Mouse (Mus musculus) liver, embryonic 15.5 days (tissue): ENCODE results near the gene Irak2. TPM values are rescaled to one million over a fixed set of nuclear protein-coding genes. Genes with fewer than 3 reads are reported as not detected.
A peak's percentile ranks its signal among the peaks of the same experiment; 100 is the strongest.

Source experiments
- ATAC-seq: fragments of 200-750 bp; cut with Nextera tagmentation; 2 replicates; pipeline ENCODE4 v1.8.0; 2017; ENCODE audit warnings: moderate number of reproducible peaks, mild to moderate bottlenecking, moderate library complexity; ENCODE audit not compliant: insufficient read depth
- H3K27ac ChIP-seq: fragments of 300-500 bp; sonication (generic); replicated peaks from 2 replicates; pipeline ENCODE4 v1.5.1; 2015; ENCODE audit warnings: mild to moderate bottlenecking, inconsistent platforms
- H3K27me3 ChIP-seq: fragments of 300-500 bp; sonication (generic); 2 replicates; pipeline ENCODE4 v1.6.1; 2015; ENCODE audit warnings: mild to moderate bottlenecking, inconsistent platforms
- H3K36me3 ChIP-seq: fragments of 300-500 bp; sonication (generic); replicated peaks from 2 replicates; pipeline ENCODE4 v1.6.1; 2015; ENCODE audit warnings: moderate library complexity, mild to moderate bottlenecking, inconsistent platforms
- H3K4me1 ChIP-seq: fragments of 300-500 bp; sonication (generic); replicated peaks from 2 replicates; pipeline ENCODE4 v1.6.1; 2015; ENCODE audit warnings: inconsistent platforms
- H3K4me2 ChIP-seq: fragments of 300-500 bp; sonication (generic); 2 replicates; pipeline ENCODE4 v1.6.1; 2015; ENCODE audit warnings: moderate library complexity, mild to moderate bottlenecking, inconsistent platforms
- H3K4me3 ChIP-seq: fragments of 300-500 bp; sonication (generic); replicated peaks from 2 replicates; pipeline ENCODE4 v1.5.1; 2015; ENCODE audit warnings: mild to moderate bottlenecking, inconsistent platforms
- H3K9ac ChIP-seq: fragments of 300-500 bp; sonication (generic); 2 replicates; pipeline ENCODE4 v1.6.1; 2015; ENCODE audit warnings: moderate library complexity, mild to moderate bottlenecking, inconsistent platforms
- H3K9me3 ChIP-seq: fragments of 300-500 bp; sonication (generic); replicated peaks from 2 replicates; pipeline ENCODE4 v1.6.1; 2016; ENCODE audit warnings: inconsistent platforms
- WGBS: fragments of 180-500 bp; shearing (Covaris S2); methylation state at CpG from one replicate; pipeline ENCODE4 v1.1.7; 2015; ENCODE audit warnings: mixed read lengths; ENCODE audit not compliant: insufficient replicate concordance; 5-methylcytosine and 5-hydroxymethylcytosine counted together
- polyA plus RNA-seq: library from polyadenylated mRNA; unstranded; fragments of >200 nt; fragmentation: Nextera tagmentation; extraction: Ambion mirVana; gene quantifications from 2 replicates; pipeline ENCODE4 v1.2.1, GENCODE M21; 2015

Irak2 gene
- polyA plus RNA-seq, 1 experiment from 2014 or later = 13.5 TPM

DNA sequence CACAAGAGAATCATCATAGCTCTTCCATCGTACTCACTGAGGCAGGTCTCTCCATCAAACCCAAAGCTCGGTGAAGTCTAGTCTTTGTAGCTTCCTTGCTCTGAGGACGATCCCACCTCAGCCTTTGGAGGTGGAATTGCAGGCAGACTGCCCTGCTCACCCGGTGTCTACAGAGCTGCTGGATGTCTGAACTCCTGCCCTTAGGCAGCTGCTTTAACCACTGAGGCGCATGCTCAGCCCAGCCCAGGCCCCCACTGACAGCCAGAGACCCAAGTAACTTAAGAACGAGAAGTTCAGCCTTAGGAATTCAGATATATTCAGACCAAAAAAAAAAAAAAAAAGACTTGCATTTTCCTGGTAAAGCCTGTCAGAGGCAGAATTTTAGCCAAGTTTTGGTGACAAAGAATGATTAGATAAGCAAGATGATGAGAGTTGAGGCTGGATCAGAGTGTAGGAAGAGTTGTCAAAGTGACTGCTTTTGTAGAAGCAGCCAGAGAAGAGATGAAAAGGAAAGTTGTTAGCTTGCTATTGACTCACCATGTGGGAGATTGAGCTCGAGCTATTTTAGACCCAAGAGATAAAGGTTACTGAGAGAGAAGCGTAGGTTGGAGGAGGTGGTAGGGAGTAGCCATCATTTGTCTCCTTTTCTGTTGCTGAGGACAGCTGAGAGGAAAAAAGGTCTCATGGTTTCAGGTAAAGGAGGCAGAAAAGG lies 25.9 kb upstream of the Irak2 start:
- no peak for ATAC-seq
- 77% methylated on average over 8 of the region's 8 CpGs for WGBS
- no peak overlapping the region for H3K4me2 ChIP-seq
- H3K9me3 ChIP-seq = no peaks in the 10 kb centered on the region
- no peaks in the 10 kb centered on the region for H3K27me3 ChIP-seq
- no peak overlapping the region for H3K9ac ChIP-seq
- H3K4me1 ChIP-seq = 0 out of 2 replicates have a peak, but pooled peaks cover 4% of the 10 kb centered on the region
- H3K4me3 ChIP-seq = no peak overlapping the region
- no peak overlapping the region for H3K27ac ChIP-seq
- H3K36me3 ChIP-seq = peaks cover 58% of the 10 kb centered on the region

- H3K9ac ChIP-seq = no peak overlapping the region
- WGBS = 87% methylated on average over 7 of the region's 7 CpGs
- H3K27ac ChIP-seq = no peak overlapping the region
- H3K4me2 ChIP-seq = no peak overlapping the region
- 0 out of 2 replicates have a peak, but pooled peaks cover 4% of the 10 kb centered on the region for H3K4me1 ChIP-seq
- H3K9me3 ChIP-seq = no peaks in the 10 kb centered on the region
- H3K36me3 ChIP-seq = peaks cover 67% of the 10 kb centered on the region
- no peaks in the 10 kb centered on the region for H3K27me3 ChIP-seq
- ATAC-seq = no peak
- H3K4me3 ChIP-seq = no peak overlapping the region
Measured at GRCm38 (mm10) chr6:113614152-113614551, 24.1 kb upstream of the Irak2 start.

- no peak for ATAC-seq
- WGBS = 80% methylated on average over 8 of the region's 8 CpGs
- Histone ChIP-seq H3K9ac (no peak overlapping the region), H3K27ac (no peak overlapping the region), H3K27me3 (no peaks in the 10 kb centered on the region), H3K4me3 (no peak overlapping the region), H3K36me3 (peaks cover 67% of the 10 kb centered on the region), H3K4me2 (no peak overlapping the region), H3K9me3 (no peaks in the 10 kb centered on the region), H3K4me1 (0 out of 2 replicates have a peak, but pooled peaks cover 4% of the 10 kb centered on the region)
Measured at GRCm38 (mm10) chr6:113614997-113615396, 23.3 kb upstream of the Irak2 start.

GRCm38 (mm10) chr6:113615489-113615888 lies 22.8 kb upstream of the Irak2 start:
- Histone ChIP-seq H3K4me1 (0 out of 2 replicates have a peak, but pooled peaks cover 4% of the 10 kb centered on the region), H3K4me2 (no peak overlapping the region), H3K27me3 (no peaks in the 10 kb centered on the region), H3K9me3 (no peaks in the 10 kb centered on the region), H3K27ac (no peak overlapping the region), H3K36me3 (peaks cover 63% of the 10 kb centered on the region), H3K4me3 (no peak overlapping the region), H3K9ac (no peak overlapping the region)
- 87% methylated on average over 4 of the region's 4 CpGs for WGBS
- ATAC-seq = no peak

DNA sequence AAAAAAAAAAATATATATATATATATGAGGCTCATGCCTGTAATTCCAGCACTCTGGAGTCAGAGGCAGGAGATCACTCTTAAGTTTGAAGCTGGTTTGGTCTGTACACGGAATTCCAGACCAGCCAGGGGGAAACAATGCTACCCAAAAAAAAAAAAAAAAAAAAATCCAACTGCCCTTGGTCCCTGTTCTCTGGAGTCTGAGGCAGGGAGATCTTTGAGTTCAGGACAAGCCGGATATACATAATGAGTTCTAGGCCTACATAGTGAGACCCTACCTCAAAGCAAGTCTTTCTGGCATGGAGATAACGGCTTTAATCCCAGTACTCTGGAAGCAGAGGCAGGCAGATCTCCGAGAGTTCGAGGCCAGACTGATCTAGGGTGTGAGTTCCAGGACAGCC lies 14.9 kb upstream of the Irak2 start:
- H3K27ac ChIP-seq = no peak overlapping the region

GRCm38 (mm10) chr6:113623941-113624751 lies 14.1 kb upstream of the Irak2 start, which contains the start of gene Vhl:
Gene Vhl (plus strand): TSS chr6:113623959.
- Histone ChIP-seq H3K4me3 (peak within 1 kb of the TSS; percentile 83), H3K4me1 (peaks cover 29% of the 10 kb centered on the region), H3K27me3 (no peaks in the 10 kb centered on the region), H3K4me2 (peak within 1 kb of the TSS; percentile 94), H3K36me3 (peaks cover 13% of the 10 kb centered on the region), H3K27ac (peak within 1 kb of the TSS; percentile 85), H3K9me3 (no peaks in the 10 kb centered on the region), H3K9ac (peak within 1 kb of the TSS; percentile 84)
- ATAC-seq = peak; percentile 89
- WGBS = under 1% methylated on average over 76 of the region's 76 CpGs

More for the DNA sequence above, 14.9 kb upstream of the Irak2 start:
- H3K4me2 ChIP-seq = peak overlapping the region; percentile 94
- H3K27me3 ChIP-seq = no peaks in the 10 kb centered on the region
- ATAC-seq = no peak
- no peaks in the 10 kb centered on the region for H3K9me3 ChIP-seq
- 41% methylated on average over 5 of the region's 5 CpGs for WGBS
- peaks cover 9% of the 10 kb centered on the region; the same call in 1 of the 2 replicates for H3K36me3 ChIP-seq
- peaks cover 29% of the 10 kb centered on the region for H3K4me1 ChIP-seq
- H3K9ac ChIP-seq = 0 out of 2 replicates have a peak overlapping the region, but pooled peaks have one; percentile 36
- peak overlapping the region; percentile 83 for H3K4me3 ChIP-seq

GRCm38 (mm10) chr6:113624989-113625770 lies 13.1 kb upstream of the Irak2 start:
- H3K27me3 ChIP-seq = no peaks in the 10 kb centered on the region
- H3K9me3 ChIP-seq = no peaks in the 10 kb centered on the region
- H3K27ac ChIP-seq = no peak overlapping the region
- peak overlapping the region; percentile 94 for H3K4me2 ChIP-seq
- peaks cover 29% of the 10 kb centered on the region for H3K4me1 ChIP-seq
- H3K36me3 ChIP-seq = peaks cover 24% of the 10 kb centered on the region
- ATAC-seq = no peak
- peak overlapping the region; percentile 83 for H3K4me3 ChIP-seq
- 52% methylated on average over 5 of the region's 5 CpGs for WGBS
- H3K9ac ChIP-seq = peak overlapping the region; percentile 84; the same call in 1 of the 2 replicates

DNA sequence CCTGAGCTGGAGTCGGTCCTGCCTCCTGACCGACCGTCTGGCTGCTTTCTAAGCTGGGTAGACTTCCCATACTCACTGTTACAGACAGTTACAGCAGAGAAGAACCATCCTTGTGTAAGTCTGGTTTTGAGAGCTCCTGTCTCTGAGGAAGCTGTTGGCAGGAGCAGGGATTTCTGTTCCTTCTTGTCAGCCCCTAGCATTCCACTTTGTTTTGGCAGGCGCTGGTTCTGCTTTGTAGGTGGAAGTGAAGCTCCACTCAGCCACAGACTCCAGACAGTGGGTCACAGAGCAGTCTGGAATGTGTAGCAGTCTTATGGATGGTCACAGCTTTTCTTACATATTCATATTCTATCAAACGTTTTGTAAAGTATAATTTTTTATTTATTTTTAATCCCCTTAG lies 7.9 kb upstream of the Irak2 start:
- Histone ChIP-seq H3K4me3 (no peak overlapping the region), H3K36me3 (peaks cover 34% of the 10 kb centered on the region), H3K27me3 (no peaks in the 10 kb centered on the region), H3K27ac (no peak overlapping the region), H3K9ac (no peak overlapping the region), H3K9me3 (no peaks in the 10 kb centered on the region), H3K4me1 (peaks cover 9% of the 10 kb centered on the region), H3K4me2 (no peak overlapping the region)
- ATAC-seq = no peak
- WGBS = 72% methylated on average over 5 of the region's 5 CpGs

- ATAC-seq = 0 out of 2 replicates have a peak, but pooled peaks have one; percentile 15
- no peak overlapping the region for H3K4me2 ChIP-seq
- H3K4me1 ChIP-seq = no peaks in the 10 kb centered on the region
- no peaks in the 10 kb centered on the region for H3K27me3 ChIP-seq
- no peak overlapping the region for H3K4me3 ChIP-seq
- no peak overlapping the region for H3K9ac ChIP-seq
- H3K9me3 ChIP-seq = no peaks in the 10 kb centered on the region
- H3K36me3 ChIP-seq = peaks cover 31% of the 10 kb centered on the region
- H3K27ac ChIP-seq = no peak overlapping the region
- WGBS = 74% methylated on average over 4 of the region's 4 CpGs
Measured at GRCm38 (mm10) chr6:113632863-113633262, 5.4 kb upstream of the Irak2 start.

GRCm38 (mm10) chr6:113639201-113639600 lies 934 bp downstream of the Irak2 start:
- H3K4me3 ChIP-seq = peak overlapping the region; percentile 67
- WGBS = 65% methylated on average over 4 of the region's 4 CpGs
- H3K9ac ChIP-seq = peak overlapping the region; percentile 10; the same call in 1 of the 2 replicates
- H3K4me1 ChIP-seq = peaks cover 46% of the 10 kb centered on the region
- H3K9me3 ChIP-seq = no peaks in the 10 kb centered on the region
- no peak for ATAC-seq
- H3K36me3 ChIP-seq = no peaks in the 10 kb centered on the region
- peak overlapping the region; percentile 19; the same call in 1 of the 2 replicates for H3K27ac ChIP-seq
- no peaks in the 10 kb centered on the region for H3K27me3 ChIP-seq
- peak overlapping the region; percentile 86 for H3K4me2 ChIP-seq
